Mouse (Mus musculus): ENCODE data around the gene Kmt5b. TPM values are rescaled to one million over a fixed set of nuclear protein-coding genes. Genes with fewer than 3 reads are reported as not detected.
A peak's percentile ranks its signal among the peaks of the same experiment; 100 is the strongest.

The Kmt5b gene
- polyA plus RNA-seq, 1 experiment from 2014 or later = 34.1 TPM

- Histone ChIP-seq H3K9ac (no peak overlapping the region), H3K4me3 (no peak overlapping the region), H3K4me2 (no peak overlapping the region), H3K9me3 (no peaks in the 10 kb centered on the region), H3K4me1 (peaks cover 2% of the 10 kb centered on the region), H3K27ac (no peak overlapping the region), H3K27me3 (no peaks in the 10 kb centered on the region), H3K36me3 (no peaks in the 10 kb centered on the region)
- ATAC-seq (ENCODE audit: insufficient number of reproducible peaks, insufficient read depth, low FRiP score, low TSS enrichment, low read depth) = no peak
- WGBS = 52% methylated on average over 1 of the region's 1 CpGs
Observed at GRCm38 (mm10) chr19:3845803-3846406, 78.7 kb downstream of the Kmt5b start.

GRCm38 (mm10) chr19:3846676-3847604, 79.7 kb downstream of the Kmt5b start:
- WGBS = 77% methylated on average over 10 of the region's 10 CpGs
- ATAC-seq (ENCODE audit: insufficient number of reproducible peaks, insufficient read depth, low FRiP score, low TSS enrichment, low read depth) = no peak

GRCm38 (mm10) chr19:3847711-3848110, 80.5 kb downstream of the Kmt5b start:
- no peak for ATAC-seq (ENCODE audit: insufficient number of reproducible peaks, insufficient read depth, low FRiP score, low TSS enrichment, low read depth)
- H3K27me3 ChIP-seq = no peaks in the 10 kb centered on the region

More at GRCm38 (mm10) chr19:3846676-3847604, 79.7 kb downstream of the Kmt5b start:
- H3K4me1 ChIP-seq = peaks cover 6% of the 10 kb centered on the region
- no peak overlapping the region for H3K9ac ChIP-seq
- no peaks in the 10 kb centered on the region for H3K27me3 ChIP-seq
- H3K4me2 ChIP-seq = no peak overlapping the region
- H3K36me3 ChIP-seq = no peaks in the 10 kb centered on the region
- no peak overlapping the region for H3K27ac ChIP-seq
- H3K9me3 ChIP-seq = no peaks in the 10 kb centered on the region
- H3K4me3 ChIP-seq = no peak overlapping the region

GRCm38 (mm10) chr19:3848207-3848808, 81.1 kb downstream of the Kmt5b start:
- ATAC-seq (ENCODE audit: insufficient number of reproducible peaks, insufficient read depth, low FRiP score, low TSS enrichment, low read depth) = no peak
- WGBS = 74% methylated on average over 7 of the region's 7 CpGs
- Histone ChIP-seq H3K4me2 (no peak overlapping the region), H3K9me3 (no peaks in the 10 kb centered on the region), H3K4me3 (no peak overlapping the region), H3K9ac (no peak overlapping the region), H3K36me3 (no peaks in the 10 kb centered on the region), H3K27me3 (no peaks in the 10 kb centered on the region), H3K4me1 (peaks cover 9% of the 10 kb centered on the region), H3K27ac (no peak overlapping the region)

More at GRCm38 (mm10) chr19:3847711-3848110, 80.5 kb downstream of the Kmt5b start:
- Histone ChIP-seq H3K36me3 (no peaks in the 10 kb centered on the region), H3K4me3 (no peak overlapping the region), H3K9ac (no peak overlapping the region), H3K4me1 (peaks cover 6% of the 10 kb centered on the region), H3K27ac (no peak overlapping the region), H3K4me2 (no peak overlapping the region), H3K9me3 (no peaks in the 10 kb centered on the region)
- WGBS = 85% methylated on average over 5 of the region's 5 CpGs

GRCm38 (mm10) chr19:3849251-3849650, 82.0 kb downstream of the Kmt5b start:
- H3K4me3 ChIP-seq = no peak overlapping the region
- H3K27me3 ChIP-seq = no peaks in the 10 kb centered on the region
- no peaks in the 10 kb centered on the region for H3K36me3 ChIP-seq
- WGBS = 75% methylated on average over 2 of the region's 2 CpGs
- H3K27ac ChIP-seq = no peak overlapping the region
- no peak overlapping the region for H3K4me2 ChIP-seq
- no peaks in the 10 kb centered on the region for H3K9me3 ChIP-seq
- H3K9ac ChIP-seq = no peak overlapping the region
- no peak for ATAC-seq (ENCODE audit: insufficient number of reproducible peaks, insufficient read depth, low FRiP score, low TSS enrichment, low read depth)
- H3K4me1 ChIP-seq = peaks cover 17% of the 10 kb centered on the region

GRCm38 (mm10) chr19:3850076-3850475, 82.9 kb downstream of the Kmt5b start:
- Histone ChIP-seq H3K4me1 (peaks cover 23% of the 10 kb centered on the region), H3K36me3 (no peaks in the 10 kb centered on the region), H3K4me3 (no peak overlapping the region), H3K27me3 (no peaks in the 10 kb centered on the region), H3K27ac (no peak overlapping the region), H3K9ac (no peak overlapping the region), H3K4me2 (no peak overlapping the region), H3K9me3 (no peaks in the 10 kb centered on the region)
- WGBS = 35% methylated on average over 5 of the region's 5 CpGs
- no peak for ATAC-seq (ENCODE audit: insufficient number of reproducible peaks, insufficient read depth, low FRiP score, low TSS enrichment, low read depth)

- H3K27ac ChIP-seq = peak overlapping the region; percentile 98
- peak overlapping the region; percentile 90 for H3K4me3 ChIP-seq
- H3K4me2 ChIP-seq = peak overlapping the region; percentile 71
- peak overlapping the region; percentile 66 for H3K9ac ChIP-seq
- no peaks in the 10 kb centered on the region for H3K36me3 ChIP-seq
- no peaks in the 10 kb centered on the region for H3K27me3 ChIP-seq
- peaks cover 31% of the 10 kb centered on the region for H3K4me1 ChIP-seq
- WGBS = 2% methylated on average over 19 of the region's 19 CpGs
- H3K9me3 ChIP-seq = no peaks in the 10 kb centered on the region
- ATAC-seq (ENCODE audit: insufficient number of reproducible peaks, insufficient read depth, low FRiP score, low TSS enrichment, low read depth) = no peak
Observed at GRCm38 (mm10) chr19:3850847-3851469, 83.7 kb downstream of the Kmt5b start.

- no peaks in the 10 kb centered on the region for H3K36me3 ChIP-seq
- ATAC-seq (ENCODE audit: insufficient number of reproducible peaks, insufficient read depth, low FRiP score, low TSS enrichment, low read depth) = peak; percentile 99
- peaks cover 33% of the 10 kb centered on the region for H3K4me1 ChIP-seq
- H3K9ac ChIP-seq = peak within 1 kb of the TSS; percentile 91
- H3K27ac ChIP-seq = peak within 1 kb of the TSS; percentile 98
- peak within 1 kb of the TSS; percentile 90 for H3K4me3 ChIP-seq
- WGBS = under 1% methylated on average over 54 of the region's 54 CpGs
- H3K27me3 ChIP-seq = no peaks in the 10 kb centered on the region
- H3K9me3 ChIP-seq = no peaks in the 10 kb centered on the region
- peak within 1 kb of the TSS; percentile 71 for H3K4me2 ChIP-seq
Observed at GRCm38 (mm10) chr19:3851502-3851962, 84.3 kb downstream of the Kmt5b start, which contains the start of gene Chka. Chka (plus strand) TSS chr19:3851773.

GRCm38 (mm10) chr19:3851979-3852681, 84.9 kb downstream of the Kmt5b start:
- no peaks in the 10 kb centered on the region for H3K27me3 ChIP-seq
- peaks cover 35% of the 10 kb centered on the region for H3K4me1 ChIP-seq
- H3K9me3 ChIP-seq = no peaks in the 10 kb centered on the region
- 0 out of 2 replicates have a peak, but pooled peaks have one; percentile 29 for ATAC-seq (ENCODE audit: insufficient number of reproducible peaks, insufficient read depth, low FRiP score, low TSS enrichment, low read depth)
- H3K27ac ChIP-seq = peak overlapping the region; percentile 98
- H3K4me3 ChIP-seq = peak overlapping the region; percentile 90
- peak overlapping the region; percentile 91 for H3K9ac ChIP-seq
- under 1% methylated on average over 74 of the region's 74 CpGs for WGBS
- no peaks in the 10 kb centered on the region for H3K36me3 ChIP-seq
- H3K4me2 ChIP-seq = peak overlapping the region; percentile 71

GRCm38 (mm10) chr19:3853121-3853520, 85.9 kb downstream of the Kmt5b start:
- ATAC-seq (ENCODE audit: insufficient number of reproducible peaks, insufficient read depth, low FRiP score, low TSS enrichment, low read depth) = no peak
- 92% methylated on average over 10 of the region's 10 CpGs for whole genome bisulfite sequencing
- H3K36me3 ChIP-seq = no peaks in the 10 kb centered on the region
- H3K4me2 ChIP-seq = peak overlapping the region; percentile 71
- H3K9ac ChIP-seq = no peak overlapping the region
- no peaks in the 10 kb centered on the region for H3K9me3 ChIP-seq
- no peak overlapping the region for H3K27ac ChIP-seq
- H3K27me3 ChIP-seq = no peaks in the 10 kb centered on the region
- peak overlapping the region; percentile 90 for H3K4me3 ChIP-seq
- peaks cover 42% of the 10 kb centered on the region for H3K4me1 ChIP-seq

Data from embryonic facial prominence, embryonic 13.5 days (tissue).